8 mouse cellular contexts compared by ENCODE assay signal in the genomic region with DNA sequence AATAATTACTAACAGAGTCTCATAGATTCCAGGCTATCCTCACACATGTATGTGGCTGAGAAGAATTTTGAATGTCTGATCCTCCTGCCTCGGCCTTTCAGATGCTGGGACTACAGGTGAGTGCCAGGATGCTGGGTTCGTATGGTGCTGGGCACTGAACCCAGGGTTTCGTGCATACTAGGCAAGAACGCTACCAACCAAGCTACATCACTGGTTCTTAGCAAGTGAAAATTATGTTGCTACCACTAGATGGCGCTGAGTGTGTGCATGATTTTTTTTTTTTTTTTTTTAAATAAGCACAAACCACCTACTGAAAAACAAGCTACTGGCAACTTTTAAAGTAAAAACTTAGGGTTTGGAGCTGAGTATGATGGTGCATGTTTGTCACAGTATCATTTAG. TPM values are rescaled to one million over a fixed set of nuclear protein-coding genes. Genes with fewer than 3 reads are reported as not detected.
DNase-seq lines count a peak whose midpoint lies in the region; ATAC-seq and TF ChIP-seq lines count a peak whose summit lies in the region.

No protein-coding gene starts in this region.

- H3K4me2 ChIP-seq in intestine, embryonic 14.5 days (ENCODE audit: low read length): no peak overlapping the region
- no peak overlapping the region for H3K4me2 ChIP-seq in intestine, embryonic 16.5 days (ENCODE audit: low read depth, low read length)
- H3K4me2 ChIP-seq in CH12.LX (ENCODE audit: insufficient read depth, low read depth, poor library complexity, severe bottlenecking): peak overlapping the region; percentile 47; the same call in 1 of the 2 replicates
- no peak overlapping the region for H3K4me2 ChIP-seq in forebrain, embryonic 14.5 days (ENCODE audit: low read length)
- H3K4me2 ChIP-seq in midbrain, embryonic 15.5 days: no peak overlapping the region

- no peaks in the 10 kb centered on the region for H3K27me3 ChIP-seq in intestine, embryonic 14.5 days (replicated peaks; ENCODE audit: control insufficient read depth, insufficient read depth, low read length)
- H3K27me3 ChIP-seq in intestine, embryonic 16.5 days (replicated peaks; ENCODE audit: control insufficient read depth, insufficient read depth, low read length): no peaks in the 10 kb centered on the region
- no peaks in the 10 kb centered on the region for H3K27me3 ChIP-seq in CH12.LX (replicated peaks)
- no peaks in the 10 kb centered on the region for H3K27me3 ChIP-seq in forebrain, embryonic 14.5 days (replicated peaks; ENCODE audit: control insufficient read depth, insufficient read depth, low read length)
- no peaks in the 10 kb centered on the region for H3K27me3 ChIP-seq in midbrain, embryonic 15.5 days (replicated peaks)

- peaks cover 8% of the 10 kb centered on the region; the same call in 1 of the 2 replicates for H3K9me3 ChIP-seq in intestine, embryonic 14.5 days (ENCODE audit: control insufficient read depth, low read length)
- H3K9me3 ChIP-seq in intestine, embryonic 16.5 days (ENCODE audit: control insufficient read depth, low read length): no peaks in the 10 kb centered on the region
- H3K9me3 ChIP-seq in CH12.LX (replicated peaks; ENCODE audit: low read length): peaks cover 9% of the 10 kb centered on the region
- no peaks in the 10 kb centered on the region; the same call in 1 of the 2 replicates for H3K9me3 ChIP-seq in forebrain, embryonic 14.5 days (replicated peaks; ENCODE audit: control insufficient read depth, low read length)
- no peaks in the 10 kb centered on the region for H3K9me3 ChIP-seq in midbrain, embryonic 15.5 days

- dilution Hi-C loops in CH12.LX (cut with MboI; ENCODE audit: extremely low pct_ligation_motif_present, extremely low pct_unique_long_range_greater_than_20kb, low sequenced_read_pairs): no loop called here

- no peak overlapping the region for H3K27ac ChIP-seq in intestine, embryonic 14.5 days (ENCODE audit: low read depth)
- H3K27ac ChIP-seq in intestine, embryonic 16.5 days (ENCODE audit: low read length): no peak overlapping the region
- H3K27ac ChIP-seq in CH12.LX (ENCODE audit: insufficient read depth, low read depth): no peak overlapping the region
- no peak overlapping the region for H3K27ac ChIP-seq in forebrain, embryonic 14.5 days (ENCODE audit: low read depth, low read length)
- H3K27ac ChIP-seq in midbrain, embryonic 15.5 days: no peak overlapping the region

- no peaks in the 10 kb centered on the region for H3K79me2 ChIP-seq in CH12.LX (replicated peaks; ENCODE audit: control insufficient read depth, extremely low read depth, insufficient read depth, poor library complexity, severe bottlenecking)

- no peak for ATAC-seq in intestine, embryonic 14.5 days (replicated peaks; ENCODE audit: low FRiP score, low TSS enrichment, low read depth)
- ATAC-seq in intestine, embryonic 16.5 days: no peak
- peak; percentile 68; the same call in 1 of the 2 replicates for ATAC-seq in forebrain, embryonic 14.5 days
- ATAC-seq in midbrain, embryonic 15.5 days (replicated peaks): peak; percentile 81

- no peak for TF ChIP-seq POLR2A in CH12.LX (IDR thresholded peaks at IDR 0.05; ENCODE audit: low read depth, low read length)

- no peak overlapping the region for H3K4me3 ChIP-seq in intestine, embryonic 14.5 days (ENCODE audit: low read depth, low read length)
- no peak overlapping the region for H3K4me3 ChIP-seq in intestine, embryonic 16.5 days (ENCODE audit: low read length)
- no peak overlapping the region for H3K4me3 ChIP-seq in CH12.LX (replicated peaks in 1 of 3; ENCODE audit: low read depth in 2 of 3, low read length in 2 of 3, poor library complexity in 1 of 3)
- no peak overlapping the region for H3K4me3 ChIP-seq in forebrain, embryonic 14.5 days (ENCODE audit: low read depth, low read length)
- no peak overlapping the region for H3K4me3 ChIP-seq in midbrain, embryonic 15.5 days

- TF ChIP-seq CTCF in CH12.LX (conservative IDR thresholded peaks at IDR 0.05 in 1 of 2, IDR thresholded peaks at IDR 0.05 in 1 of 2; ENCODE audit: low read depth in 2 of 2, low read length in 2 of 2): peak; percentile 50 to 83; a peak in 3 of 4 replicates

- no peak overlapping the region for H3K9ac ChIP-seq in intestine, embryonic 14.5 days (ENCODE audit: low read length)
- no peak overlapping the region for H3K9ac ChIP-seq in intestine, embryonic 16.5 days (ENCODE audit: low read depth, low read length)
- no peak overlapping the region for H3K9ac ChIP-seq in CH12.LX (ENCODE audit: insufficient read depth, low read depth)
- H3K9ac ChIP-seq in forebrain, embryonic 14.5 days (ENCODE audit: low read length): no peak overlapping the region
- no peak overlapping the region for H3K9ac ChIP-seq in midbrain, embryonic 15.5 days

- WGBS in intestine, embryonic 14.5 days: 10% methylated on average over 5 of the region's 5 CpGs
- 7% methylated on average over 5 of the region's 5 CpGs for WGBS in intestine, embryonic 16.5 days
- 11% methylated on average over 5 of the region's 5 CpGs for WGBS in forebrain, embryonic 14.5 days
- 7% methylated on average over 5 of the region's 5 CpGs for WGBS in midbrain, embryonic 15.5 days

- DNase-seq in intestine, embryonic 14.5 days (ENCODE audit: low spot score): peak; percentile 59
- DNase-seq in CH12.LX (ENCODE audit: extremely low read depth): peak; percentile 71
- peak; percentile 56 for DNase-seq in brain, embryonic 18.5 days (ENCODE audit: low read depth, low spot score)
- peak; percentile 90 for DNase-seq in forebrain, embryonic 14.5 days (ENCODE audit: low spot score)
- DNase-seq in layer of hippocampus, postnatal 14 days (ENCODE audit: low spot score in 2 of 2): peak; percentile 14 to 63
- DNase-seq in gastrocnemius, adult 8-10 months (ENCODE audit: low spot score in 2 of 2): no peak

- TF ChIP-seq RAD21 in CH12.LX (IDR thresholded peaks at IDR 0.05; ENCODE audit: low read depth, low read length): peak; percentile 68

- no peaks in the 10 kb centered on the region for H3K36me3 ChIP-seq in intestine, embryonic 14.5 days (ENCODE audit: control insufficient read depth, insufficient read depth, low read length)
- H3K36me3 ChIP-seq in intestine, embryonic 16.5 days (ENCODE audit: control insufficient read depth, insufficient read depth, low read length): no peaks in the 10 kb centered on the region
- H3K36me3 ChIP-seq in CH12.LX (replicated peaks in 1 of 2; ENCODE audit: control insufficient read depth in 1 of 2, insufficient read depth in 1 of 2, low read length in 1 of 2): no peaks in the 10 kb centered on the region
- H3K36me3 ChIP-seq in forebrain, embryonic 14.5 days (ENCODE audit: control insufficient read depth, insufficient read depth, low read length): no peaks in the 10 kb centered on the region
- no peaks in the 10 kb centered on the region for H3K36me3 ChIP-seq in midbrain, embryonic 15.5 days (replicated peaks)

- no peak for TF ChIP-seq EP300 in CH12.LX (IDR thresholded peaks at IDR 0.05; ENCODE audit: low read length)

- in situ Hi-C loops in CH12.LX (cut with MboI; ENCODE audit: low pct_ligation_motif_present, low pct_unique_long_range_greater_than_20kb, low sequenced_read_pairs): no loop called here

- H3K4me1 ChIP-seq in intestine, embryonic 14.5 days (replicated peaks; ENCODE audit: control insufficient read depth, insufficient read depth, low read length): no peaks in the 10 kb centered on the region
- no peaks in the 10 kb centered on the region for H3K4me1 ChIP-seq in intestine, embryonic 16.5 days (ENCODE audit: control insufficient read depth, insufficient read depth, low read length)
- 0 out of 4 replicates have a peak, but pooled peaks cover 0 to 3% of the 10 kb centered on the region in 2 experiments for H3K4me1 ChIP-seq in CH12.LX (ENCODE audit: control insufficient read depth in 1 of 2, insufficient read depth in 2 of 2)
- no peaks in the 10 kb centered on the region for H3K4me1 ChIP-seq in forebrain, embryonic 14.5 days (ENCODE audit: control insufficient read depth, insufficient read depth, low read length)
- no peaks in the 10 kb centered on the region for H3K4me1 ChIP-seq in midbrain, embryonic 15.5 days

TF ChIP-seq in CH12.LX, 34 proteins besides CTCF, POLR2A, EP300 and RAD21:
- TF ChIP-seq ZNF384 (IDR thresholded peaks at IDR 0.05; ENCODE audit: low read depth, low read length) (peak; percentile 100), SMC3 (IDR thresholded peaks at IDR 0.05; ENCODE audit: low read depth, low read length) (peak; percentile 64), TBP (conservative IDR thresholded peaks at IDR 0.05; ENCODE audit: low read depth, low read length) (no peak)

RNA-seq across cellular contexts. Expression of a gene that starts 18.5 kb away (rescaled TPM):
- 66.5 and 75.3 TPM in 2 replicates for polyA plus RNA-seq in intestine, embryonic 14.5 days (2014; fragmentation: Nextera tagmentation; extraction: Ambion mirVana)
- polyA plus RNA-seq in intestine, embryonic 16.5 days (2015; fragmentation: Nextera tagmentation; extraction: Ambion mirVana): 68.4 and 72.1 TPM in 2 replicates
- total RNA-seq in CH12.LX (2012; rRNA removed) (28.6 and 32.7 TPM in 2 replicates), CH12.LX (2014; rRNA removed) (82.9 and 89.3 TPM in 2 replicates)
- 42.8 and 43.3 TPM in 2 replicates for polyA plus RNA-seq in CH12.LX (2012; ENCODE audit: insufficient read length, low read depth)
- 26.4 and 29.5 TPM in 2 replicates for polyA plus RNA-seq in forebrain, embryonic 14.5 days (2014; fragmentation: Nextera tagmentation; extraction: Ambion mirVana)
- 10 to 100 TPM; 11.3 to 14.4 TPM for total RNA-seq in layer of hippocampus, postnatal 14 days (2021)
- 26.3 and 30.2 TPM in 2 replicates for polyA plus RNA-seq in midbrain, embryonic 15.5 days (2015; fragmentation: Nextera tagmentation; extraction: Ambion mirVana)
- total RNA-seq in gastrocnemius, adult 8-10 months (2022): 10 to 100 TPM in 1 of 4 experiments, 1 to 10 TPM in 3; 7.2 to 10.8 (median 9.7) TPM

Comparison
In these comparisons a context has a peak if more than half of its experiments do, and no peak if none do; other contexts are left out.
1. ATAC-seq: peak in forebrain, embryonic 14.5 days (single experiment) and midbrain, embryonic 15.5 days (single experiment); none in intestine, embryonic 14.5 days (single experiment) and intestine, embryonic 16.5 days (single experiment).
2. DNase-seq: peak in intestine, embryonic 14.5 days (single experiment), CH12.LX (single experiment), brain, embryonic 18.5 days (single experiment), forebrain, embryonic 14.5 days (single experiment) and layer of hippocampus, postnatal 14 days (2 of 2); none in gastrocnemius, adult 8-10 months (0 of 2).